In genomic region chr9:21747238-21747774, GRCm38 (mm10) we compare ENCODE assay signal across 19 mouse cellular contexts. TPM values are rescaled to one million over a fixed set of nuclear protein-coding genes. Genes with fewer than 3 reads are reported as not detected.
A peak's percentile ranks its signal among the peaks of the same experiment; 100 is the strongest.
DNase-seq lines count a peak whose midpoint lies in the region; ATAC-seq lines count a peak whose summit lies in the region.
"Had no signal": no experiment of that assay in that cellular context is flagged by ENCODE, and none has a peak within 500 bp of the region (broad histone marks: within the 10 kb centered on the region; RNA-seq: fewer than 3 reads in every experiment).

No protein-coding gene starts in this region.

- peak; percentile 62 for DNase-seq in cerebellum, adult 11-12 months
- no peak for DNase-seq in cerebellum, adult 8-10 months
- no peak for DNase-seq in heart, postnatal 10 days
- no peak for DNase-seq in hindbrain, embryonic 14.5 days (ENCODE audit: low spot score)
- DNase-seq in lung, postnatal 14 days = no peak
- DNase-seq: gastrocnemius, postnatal 14 days; liver, embryonic 13.5 days; right cerebral cortex, postnatal 14 days; spleen, adult 18-20 months; thymus, postnatal 25 days had no signal

- no peak for ATAC-seq in heart, embryonic 11.5 days (replicated peaks; ENCODE audit: insufficient number of reproducible peaks, low FRiP score, low TSS enrichment)
- ATAC-seq in hindbrain, embryonic 14.5 days (ENCODE audit: low FRiP score) = no peak
- ATAC-seq in hindbrain, embryonic 12.5 days (ENCODE audit: low FRiP score) = no peak
- no peak for ATAC-seq in lung, embryonic 16.5 days (ENCODE audit: low read depth)
- ATAC-seq: intestine, embryonic 15.5 days; midbrain, embryonic 15.5 days; Patski had no signal

- H3K9me3 ChIP-seq in heart, embryonic 11.5 days (replicated peaks; ENCODE audit: control insufficient read depth, low read length) = no peaks in the 10 kb centered on the region
- H3K9me3 ChIP-seq in hindbrain, embryonic 14.5 days (ENCODE audit: control insufficient read depth, low read length) = no peaks in the 10 kb centered on the region
- no peaks in the 10 kb centered on the region for H3K9me3 ChIP-seq in hindbrain, embryonic 12.5 days (replicated peaks)
- no peaks in the 10 kb centered on the region for H3K9me3 ChIP-seq in lung, embryonic 16.5 days (ENCODE audit: control insufficient read depth, low read length)
- H3K9me3 ChIP-seq: embryonic facial prominence, embryonic 10.5 days; intestine, embryonic 15.5 days; limb, embryonic 10.5 days; liver, embryonic 13.5 days; midbrain, embryonic 15.5 days had no signal

- H3K9ac ChIP-seq in heart, embryonic 11.5 days (ENCODE audit: low read depth, low read length) = no peak overlapping the region
- no peak overlapping the region for H3K9ac ChIP-seq in hindbrain, embryonic 14.5 days
- H3K9ac ChIP-seq in hindbrain, embryonic 12.5 days = no peak overlapping the region
- no peak overlapping the region for H3K9ac ChIP-seq in lung, embryonic 16.5 days (ENCODE audit: low read length)
- H3K9ac ChIP-seq: intestine, embryonic 15.5 days; liver, embryonic 13.5 days; midbrain, embryonic 15.5 days had no signal

- intact Hi-C loops in heart, postnatal 10 days (cut with DNase I) = loop anchor here (5.0 kb wide), 1 partner anchor 45 kb away; no protein-coding TSS in a partner anchor

- no peak overlapping the region for H3K4me3 ChIP-seq in heart, embryonic 11.5 days (ENCODE audit: low read depth, low read length)
- H3K4me3 ChIP-seq in hindbrain, embryonic 14.5 days (replicated peaks; ENCODE audit: low read length) = no peak overlapping the region
- no peak overlapping the region for H3K4me3 ChIP-seq in hindbrain, embryonic 12.5 days
- H3K4me3 ChIP-seq in lung, embryonic 16.5 days (ENCODE audit: low read length) = no peak overlapping the region
- H3K4me3 ChIP-seq: embryonic facial prominence, embryonic 10.5 days; intestine, embryonic 15.5 days; limb, embryonic 10.5 days; liver, embryonic 13.5 days; midbrain, embryonic 15.5 days; myocyte had no signal

- no peaks in the 10 kb centered on the region for H3K27me3 ChIP-seq in heart, embryonic 11.5 days (ENCODE audit: control insufficient read depth, insufficient read depth, low read length)
- no peaks in the 10 kb centered on the region for H3K27me3 ChIP-seq in hindbrain, embryonic 14.5 days (ENCODE audit: control insufficient read depth, insufficient read depth, low read length)
- H3K27me3 ChIP-seq in hindbrain, embryonic 12.5 days = no peaks in the 10 kb centered on the region
- no peaks in the 10 kb centered on the region for H3K27me3 ChIP-seq in lung, embryonic 16.5 days (ENCODE audit: control insufficient read depth, insufficient read depth, low read depth, low read length)
- H3K27me3 ChIP-seq: intestine, embryonic 15.5 days; liver, embryonic 13.5 days; midbrain, embryonic 15.5 days; Patski had no signal

- 90% methylated on average over 3 of the region's 3 CpGs for WGBS in heart, embryonic 11.5 days (ENCODE audit: insufficient replicate concordance)
- 92% methylated on average over 3 of the region's 3 CpGs for WGBS in hindbrain, embryonic 14.5 days
- 90% methylated on average over 3 of the region's 3 CpGs for WGBS in hindbrain, embryonic 12.5 days
- 83% methylated on average over 3 of the region's 3 CpGs for WGBS in lung, embryonic 16.5 days

- H3K36me3 ChIP-seq in heart, embryonic 11.5 days (ENCODE audit: control insufficient read depth, insufficient read depth, low read length) = peaks cover 39% of the 10 kb centered on the region
- H3K36me3 ChIP-seq in hindbrain, embryonic 14.5 days (replicated peaks; ENCODE audit: control insufficient read depth, insufficient read depth) = peaks cover 72% of the 10 kb centered on the region
- H3K36me3 ChIP-seq in hindbrain, embryonic 12.5 days = peaks cover 83% of the 10 kb centered on the region
- H3K36me3 ChIP-seq in lung, embryonic 16.5 days (ENCODE audit: control insufficient read depth, insufficient read depth, low read length) = peaks cover 47% of the 10 kb centered on the region

- H3K27ac ChIP-seq in heart, embryonic 11.5 days (ENCODE audit: low read depth, low read length) = peak overlapping the region; percentile 64
- peak overlapping the region; percentile 71; the same call in 1 of the 2 replicates for H3K27ac ChIP-seq in hindbrain, embryonic 14.5 days
- H3K27ac ChIP-seq in hindbrain, embryonic 12.5 days = no peak overlapping the region
- H3K27ac ChIP-seq in lung, embryonic 16.5 days (ENCODE audit: low read length) = peak overlapping the region; percentile 79
- H3K27ac ChIP-seq: embryonic facial prominence, embryonic 10.5 days; limb, embryonic 10.5 days; liver, embryonic 13.5 days had no signal

- H3K4me2 ChIP-seq in heart, embryonic 11.5 days = no peak overlapping the region
- no peak overlapping the region for H3K4me2 ChIP-seq in hindbrain, embryonic 14.5 days (replicated peaks)
- H3K4me2 ChIP-seq in hindbrain, embryonic 12.5 days (replicated peaks) = no peak overlapping the region
- H3K4me2 ChIP-seq in lung, embryonic 16.5 days (ENCODE audit: low read depth, low read length) = no peak overlapping the region
- H3K4me2 ChIP-seq: intestine, embryonic 15.5 days; liver, embryonic 13.5 days; midbrain, embryonic 15.5 days had no signal

- H3K4me1 ChIP-seq in heart, embryonic 11.5 days (ENCODE audit: control insufficient read depth, insufficient read depth, low read length) = peaks cover 27% of the 10 kb centered on the region
- H3K4me1 ChIP-seq in hindbrain, embryonic 14.5 days (replicated peaks; ENCODE audit: control insufficient read depth, insufficient read depth, low read length) = no peaks in the 10 kb centered on the region
- H3K4me1 ChIP-seq in hindbrain, embryonic 12.5 days = no peaks in the 10 kb centered on the region
- peaks cover 18% of the 10 kb centered on the region for H3K4me1 ChIP-seq in lung, embryonic 16.5 days (replicated peaks; ENCODE audit: control insufficient read depth, insufficient read depth, low read length)
- H3K4me1 ChIP-seq: midbrain, embryonic 15.5 days had no signal

RNA-seq across cellular contexts. Expression of gene Spc24, which starts 12.8 kb away (rescaled TPM):
- polyA plus RNA-seq in heart, embryonic 11.5 days (2014; fragmentation: Nextera tagmentation; extraction: Ambion mirVana) = 90.5 and 103 TPM in 2 replicates
- 10 to 100 TPM; 11.9 to 14.5 TPM for total RNA-seq in heart, postnatal 10 days (2021)
- polyA plus RNA-seq in hindbrain, embryonic 14.5 days (2014; fragmentation: Nextera tagmentation; extraction: Ambion mirVana) = 17.7 and 18.7 TPM in 2 replicates
- 61.6 and 68.2 TPM in 2 replicates for polyA plus RNA-seq in hindbrain, embryonic 12.5 days (2016; fragmentation: Nextera tagmentation; extraction: Ambion mirVana)
- polyA plus RNA-seq in lung, embryonic 16.5 days (2015; fragmentation: Nextera tagmentation; extraction: Ambion mirVana) = 134 and 144 TPM in 2 replicates

RNA-seq across cellular contexts. Expression of gene Ldlr, which starts 24.0 kb away (rescaled TPM):
- 11.1 and 16.0 TPM in 2 replicates for polyA plus RNA-seq in heart, embryonic 11.5 days (2014; fragmentation: Nextera tagmentation; extraction: Ambion mirVana)
- 10 to 100 TPM in 1 of 2 experiments, 1 to 10 TPM in 1; 8.5 to 10.7 TPM for total RNA-seq in heart, postnatal 10 days (2021)
- polyA plus RNA-seq in hindbrain, embryonic 14.5 days (2014; fragmentation: Nextera tagmentation; extraction: Ambion mirVana) = 7.3 and 7.9 TPM in 2 replicates
- polyA plus RNA-seq in hindbrain, embryonic 12.5 days (2016; fragmentation: Nextera tagmentation; extraction: Ambion mirVana) = 32.1 and 33.0 TPM in 2 replicates
- 33.4 and 36.0 TPM in 2 replicates for polyA plus RNA-seq in lung, embryonic 16.5 days (2015; fragmentation: Nextera tagmentation; extraction: Ambion mirVana)

RNA-seq across cellular contexts. Expression of gene Kank2, which starts 51.2 kb away (rescaled TPM):
- polyA plus RNA-seq in heart, embryonic 11.5 days (2014; fragmentation: Nextera tagmentation; extraction: Ambion mirVana) = 8.9 and 9.0 TPM in 2 replicates
- 10 to 100 TPM; 49.5 to 51.9 TPM for total RNA-seq in heart, postnatal 10 days (2021)
- polyA plus RNA-seq in hindbrain, embryonic 14.5 days (2014; fragmentation: Nextera tagmentation; extraction: Ambion mirVana) = 3.0 and 3.3 TPM in 2 replicates
- 10.6 and 11.2 TPM in 2 replicates for polyA plus RNA-seq in hindbrain, embryonic 12.5 days (2016; fragmentation: Nextera tagmentation; extraction: Ambion mirVana)
- polyA plus RNA-seq in lung, embryonic 16.5 days (2015; fragmentation: Nextera tagmentation; extraction: Ambion mirVana) = 25.5 and 26.3 TPM in 2 replicates
